Mouse (Mus musculus) intestine, embryonic 15.5 days (tissue): Measurements from ENCODE around the gene Stpg1. TPM values are rescaled to one million over a fixed set of nuclear protein-coding genes. Genes with fewer than 3 reads are reported as not detected.
A peak's percentile ranks its signal among the peaks of the same experiment; 100 is the strongest.

Experiments
- ATAC-seq: fragments of 200-750 bp; cut with Nextera tagmentation; 2 replicates; pipeline ENCODE4 v1.8.0; 2017; ENCODE audit warnings: moderate TSS enrichment, moderate library complexity
- H3K27ac ChIP-seq: fragments of 300-500 bp; sonication (generic); 2 replicates; pipeline ENCODE4 v1.5.1; 2015; ENCODE audit warnings: mild to moderate bottlenecking, inconsistent platforms
- H3K27me3 ChIP-seq: fragments of 300-500 bp; sonication (generic); replicated peaks from 2 replicates; pipeline ENCODE4 v1.6.1; 2015; ENCODE audit warnings: inconsistent platforms
- H3K36me3 ChIP-seq: fragments of 300-500 bp; sonication (generic); 2 replicates; pipeline ENCODE4 v1.6.1; 2015; ENCODE audit warnings: inconsistent platforms
- H3K4me1 ChIP-seq: fragments of 300-500 bp; sonication (generic); replicated peaks from 2 replicates; pipeline ENCODE4 v1.6.1; 2015; ENCODE audit warnings: inconsistent platforms
- H3K4me2 ChIP-seq: fragments of 300-500 bp; sonication (generic); replicated peaks from 2 replicates; pipeline ENCODE4 v1.6.1; 2015; ENCODE audit warnings: mild to moderate bottlenecking, inconsistent platforms
- H3K4me3 ChIP-seq: fragments of 300-500 bp; sonication (generic); replicated peaks from 2 replicates; pipeline ENCODE4 v1.5.1; 2015; ENCODE audit warnings: inconsistent platforms
- H3K9ac ChIP-seq: fragments of 300-500 bp; sonication (generic); 2 replicates; pipeline ENCODE4 v1.6.1; 2015; ENCODE audit warnings: inconsistent platforms
- H3K9me3 ChIP-seq: fragments of 300-500 bp; sonication (generic); 2 replicates; pipeline ENCODE4 v1.6.1; 2016; ENCODE audit warnings: inconsistent platforms
- WGBS: fragments of 180-500 bp; shearing (Covaris S2); methylation state at CpG from one replicate; pipeline ENCODE4 v1.1.7; 2015; 5-methylcytosine and 5-hydroxymethylcytosine counted together
- polyA plus RNA-seq: library from polyadenylated mRNA; unstranded; fragments of >200 nt; fragmentation: Nextera tagmentation; extraction: Ambion mirVana; gene quantifications from 2 replicates; pipeline ENCODE4 v1.2.1, GENCODE M21; 2015

Stpg1 gene
- polyA plus RNA-seq, 1 experiment from 2014 or later = 0.30 TPM

DNA sequence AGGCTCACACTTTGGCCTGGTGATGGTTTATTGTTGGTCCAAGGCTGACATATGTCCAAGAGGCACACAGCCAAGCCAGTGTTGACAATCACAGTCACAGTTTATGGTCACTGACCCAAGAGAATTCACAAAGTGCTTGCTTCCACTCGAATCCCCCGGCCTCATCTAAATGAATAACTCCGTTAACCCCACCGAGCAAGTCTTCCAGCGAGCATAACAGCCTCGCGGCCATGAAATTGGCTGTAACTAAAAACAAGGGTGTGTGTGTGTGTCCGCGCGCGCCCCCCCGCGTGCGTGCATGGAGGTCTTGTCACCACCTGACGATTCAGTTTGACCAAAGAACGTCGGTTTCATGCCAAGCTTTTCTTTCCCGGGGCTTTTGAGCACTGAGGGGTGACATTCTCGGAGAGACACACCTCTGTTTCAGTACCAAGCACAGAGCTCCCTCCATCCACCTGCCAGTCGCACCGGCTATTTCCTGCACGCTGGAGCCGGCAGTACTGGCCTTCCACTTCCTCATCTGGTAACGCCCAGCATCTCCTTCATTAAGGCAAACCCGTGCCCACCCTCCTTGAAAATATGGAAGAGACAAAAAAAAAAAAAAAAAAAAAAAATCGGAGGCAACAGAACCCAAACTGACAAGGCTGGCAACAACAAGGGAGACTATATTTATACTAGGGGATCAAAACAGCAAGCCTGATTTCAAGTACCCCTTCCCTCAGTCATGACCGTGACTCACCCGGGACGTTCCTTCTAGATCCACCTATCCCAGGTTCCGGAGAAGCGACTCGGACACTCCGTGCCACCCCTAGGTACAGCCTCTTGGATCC is 684 bp upstream of the Stpg1 start:
- H3K4me1 ChIP-seq = peaks cover 13% of the 10 kb centered on the region
- H3K27ac ChIP-seq = peak overlapping the region; percentile 66
- H3K36me3 ChIP-seq = no peaks in the 10 kb centered on the region; the same call in 1 of the 2 replicates
- H3K4me2 ChIP-seq = peak overlapping the region; percentile 94
- peak overlapping the region; percentile 42 for H3K9ac ChIP-seq
- peak; percentile 56 for ATAC-seq
- peak overlapping the region; percentile 72 for H3K4me3 ChIP-seq
- no peaks in the 10 kb centered on the region for H3K27me3 ChIP-seq
- under 1% methylated on average over 33 of the region's 33 CpGs for WGBS
- no peaks in the 10 kb centered on the region for H3K9me3 ChIP-seq

- WGBS = 10% methylated on average over 9 of the region's 9 CpGs
- no peak overlapping the region for H3K27ac ChIP-seq
- ATAC-seq = no peak
These were observed 804 bp downstream of the Stpg1 start for GRCm38 (mm10) chr4:135495397-135495791.

GRCm38 (mm10) chr4:135495810-135496209 is 1.2 kb downstream of the Stpg1 start:
- Histone ChIP-seq H3K4me3 (no peak overlapping the region), H3K4me2 (peak overlapping the region; percentile 94; the same call in 1 of the 2 replicates), H3K9me3 (no peaks in the 10 kb centered on the region), H3K4me1 (peaks cover 13% of the 10 kb centered on the region), H3K36me3 (no peaks in the 10 kb centered on the region), H3K9ac (no peak overlapping the region), H3K27ac (no peak overlapping the region), H3K27me3 (no peaks in the 10 kb centered on the region)
- WGBS = 21% methylated on average over 18 of the region's 18 CpGs
- ATAC-seq = no peak

More at GRCm38 (mm10) chr4:135495397-135495791, 804 bp downstream of the Stpg1 start:
- no peaks in the 10 kb centered on the region for H3K36me3 ChIP-seq
- peak overlapping the region; percentile 72 for H3K4me3 ChIP-seq
- no peaks in the 10 kb centered on the region for H3K9me3 ChIP-seq
- peaks cover 13% of the 10 kb centered on the region for H3K4me1 ChIP-seq
- H3K4me2 ChIP-seq = peak overlapping the region; percentile 94
- no peak overlapping the region for H3K9ac ChIP-seq
- H3K27me3 ChIP-seq = no peaks in the 10 kb centered on the region

DNA sequence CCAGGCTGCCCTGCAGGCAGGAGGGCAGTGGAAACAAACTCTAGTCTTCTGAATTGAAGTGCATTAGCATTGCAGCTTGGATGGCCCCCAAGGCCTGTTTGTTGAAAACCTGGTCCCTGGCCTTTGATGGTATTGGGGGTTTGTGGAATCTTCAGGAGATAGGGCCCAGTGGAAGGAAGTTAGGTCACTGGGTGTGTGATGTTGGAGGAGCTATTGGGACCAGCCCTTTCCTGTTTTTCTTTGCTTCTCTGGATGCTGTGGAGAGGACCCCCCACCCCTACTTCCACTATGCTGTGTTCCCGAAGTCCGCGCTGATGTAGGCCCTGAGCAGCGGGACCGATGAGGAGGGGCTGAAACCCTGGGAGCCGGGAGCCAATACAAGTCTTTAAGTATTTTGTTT is 3.5 kb downstream of the Stpg1 start:
- no peaks in the 10 kb centered on the region for H3K9me3 ChIP-seq

DNA sequence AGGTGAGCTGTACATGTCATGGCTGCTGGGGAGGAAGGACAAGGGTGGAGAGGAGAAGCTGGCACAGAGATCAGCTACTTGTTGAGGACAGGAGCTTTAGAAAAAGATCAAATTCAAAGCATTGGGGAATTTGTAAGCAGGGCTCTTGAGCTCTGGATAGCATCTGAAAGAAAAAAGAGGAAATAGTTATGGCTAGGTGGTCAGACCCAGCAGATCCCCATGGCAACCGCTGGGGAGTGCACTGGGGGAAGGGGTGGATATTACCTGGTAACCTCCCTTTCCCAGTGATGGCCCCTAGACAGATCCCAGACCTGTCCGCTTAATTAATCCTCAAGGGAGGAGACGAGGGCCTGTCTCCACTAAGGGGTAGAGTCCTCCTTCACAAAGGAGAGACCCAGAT is 5.2 kb downstream of the Stpg1 start:
- Histone ChIP-seq H3K27me3 (no peaks in the 10 kb centered on the region), H3K9me3 (no peaks in the 10 kb centered on the region), H3K4me1 (peaks cover 6% of the 10 kb centered on the region), H3K9ac (no peak overlapping the region), H3K4me3 (no peak overlapping the region), H3K4me2 (no peak overlapping the region), H3K36me3 (no peaks in the 10 kb centered on the region), H3K27ac (no peak overlapping the region)
- ATAC-seq = no peak
- 73% methylated on average over 3 of the region's 3 CpGs for WGBS

More for the DNA sequence above, 3.5 kb downstream of the Stpg1 start:
- Histone ChIP-seq H3K9ac (no peak overlapping the region), H3K27me3 (no peaks in the 10 kb centered on the region), H3K36me3 (no peaks in the 10 kb centered on the region), H3K4me3 (no peak overlapping the region), H3K4me2 (no peak overlapping the region), H3K4me1 (peaks cover 13% of the 10 kb centered on the region), H3K27ac (no peak overlapping the region)
- 80% methylated on average over 6 of the region's 6 CpGs for WGBS
- ATAC-seq = no peak

GRCm38 (mm10) chr4:135501587-135501986 is 7.0 kb downstream of the Stpg1 start:
- Histone ChIP-seq H3K27me3 (no peaks in the 10 kb centered on the region), H3K9me3 (no peaks in the 10 kb centered on the region), H3K4me1 (no peaks in the 10 kb centered on the region), H3K4me3 (no peak overlapping the region), H3K36me3 (no peaks in the 10 kb centered on the region), H3K4me2 (no peak overlapping the region), H3K9ac (no peak overlapping the region), H3K27ac (no peak overlapping the region)
- 46% methylated on average over 4 of the region's 4 CpGs for WGBS
- no peak for ATAC-seq

DNA sequence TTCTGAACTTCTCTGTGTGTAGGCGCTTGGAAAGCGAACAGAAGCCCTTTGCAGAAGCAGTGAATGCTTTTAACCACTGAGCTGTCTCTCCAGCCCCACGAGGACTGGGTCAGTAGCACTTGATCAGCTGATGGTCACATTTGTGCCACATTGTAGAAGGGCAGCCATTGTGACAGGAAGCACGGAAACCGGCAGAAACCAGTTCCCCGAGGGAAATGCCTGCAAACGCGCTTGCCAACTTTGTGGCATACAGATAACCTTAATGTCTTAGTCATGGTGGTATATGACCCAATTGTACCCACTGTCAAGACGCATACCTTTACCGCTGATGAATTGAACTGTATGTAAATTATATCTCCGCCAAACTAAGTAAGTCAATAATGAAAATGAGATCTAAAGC is 11.2 kb downstream of the Stpg1 start:
- Histone ChIP-seq H3K4me1 (peaks cover 2% of the 10 kb centered on the region; the same call in 1 of the 2 replicates), H3K36me3 (no peaks in the 10 kb centered on the region), H3K27me3 (no peaks in the 10 kb centered on the region), H3K27ac (no peak overlapping the region), H3K4me3 (no peak overlapping the region), H3K4me2 (no peak overlapping the region), H3K9me3 (no peaks in the 10 kb centered on the region), H3K9ac (no peak overlapping the region)
- ATAC-seq = no peak
- WGBS = 79% methylated on average over 11 of the region's 11 CpGs

DNA sequence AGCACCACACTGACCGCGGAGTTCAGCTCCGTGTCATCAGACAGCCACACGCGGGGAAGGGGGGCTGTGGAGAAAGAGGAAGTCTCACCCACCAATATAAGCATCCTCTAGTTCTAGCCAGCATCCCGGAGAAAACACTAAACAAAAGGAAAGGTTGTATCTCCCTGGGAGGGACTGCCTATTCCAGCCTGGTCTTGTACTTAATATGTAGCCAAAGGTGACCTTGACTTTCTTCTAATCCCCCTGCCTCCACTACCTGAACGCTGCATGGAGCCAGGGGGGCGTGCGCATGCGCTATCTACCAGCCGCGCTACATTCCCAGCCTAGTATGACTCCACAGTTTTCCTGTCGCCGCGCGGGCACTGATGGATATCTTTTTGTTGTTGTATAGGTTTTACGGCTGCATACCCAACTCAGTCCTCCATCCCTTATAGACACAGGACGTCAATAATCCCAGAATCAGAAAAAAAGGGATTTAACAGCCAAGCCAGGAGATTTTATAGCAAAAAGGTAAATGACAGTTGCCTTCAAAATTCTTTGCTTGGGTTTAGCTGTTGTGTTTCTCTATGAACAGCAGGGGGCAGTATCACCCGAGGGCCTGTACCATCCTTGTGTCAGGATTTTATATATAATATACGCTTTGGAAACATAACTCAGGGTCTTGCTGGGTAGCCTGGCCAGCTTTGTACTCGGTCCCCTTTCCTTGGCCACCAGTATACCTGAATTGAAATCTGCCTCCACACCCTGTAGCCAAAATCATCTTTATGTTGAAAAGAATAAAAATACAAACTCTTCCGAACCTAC is 13.2 kb downstream of the Stpg1 start:
- H3K36me3 ChIP-seq = no peaks in the 10 kb centered on the region
- 0 out of 2 replicates have a peak overlapping the region, but pooled peaks have one; percentile 2 for H3K9ac ChIP-seq
- peak overlapping the region; percentile 2 for H3K4me3 ChIP-seq
- ATAC-seq = peak; percentile 43; the same call in 1 of the 2 replicates
- peak overlapping the region; percentile 54 for H3K4me2 ChIP-seq
- H3K27ac ChIP-seq = no peak overlapping the region
- no peaks in the 10 kb centered on the region for H3K27me3 ChIP-seq
- peaks cover 2% of the 10 kb centered on the region; the same call in 1 of the 2 replicates for H3K4me1 ChIP-seq
- H3K9me3 ChIP-seq = no peaks in the 10 kb centered on the region
- WGBS = 9% methylated on average over 22 of the region's 22 CpGs

DNA sequence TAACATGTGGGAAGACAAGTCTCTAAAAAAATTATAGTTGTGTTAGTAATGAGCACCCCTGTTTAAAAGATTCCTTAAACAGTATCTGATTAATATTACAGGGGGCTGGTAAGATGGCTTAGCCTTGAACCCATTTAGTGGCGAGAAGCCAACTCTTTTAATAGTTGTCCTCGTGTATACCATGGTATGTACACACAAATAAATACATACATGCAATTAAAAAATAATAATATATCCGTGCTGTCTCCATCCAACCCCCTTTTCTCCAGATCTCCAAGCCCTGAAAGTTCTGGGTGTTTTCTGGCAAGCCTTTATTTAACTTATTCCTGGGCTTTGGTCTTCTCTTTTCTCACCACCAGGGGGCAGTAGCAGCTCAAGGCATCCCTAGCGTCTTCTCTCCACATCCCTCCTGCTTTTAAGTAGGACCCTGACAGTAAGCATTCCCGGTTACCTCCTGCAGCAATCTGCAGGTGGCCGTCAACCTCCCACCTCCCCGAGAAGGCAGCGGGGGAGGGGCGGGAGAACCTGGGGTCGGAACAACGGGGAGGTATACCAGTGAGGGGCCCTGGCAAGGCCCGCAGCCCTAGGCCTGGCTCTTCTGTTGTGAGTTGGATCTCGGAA is 13.9 kb downstream of the Stpg1 start:
- WGBS = 14% methylated on average over 13 of the region's 13 CpGs
- H3K27ac ChIP-seq = no peak overlapping the region
- peaks cover 2% of the 10 kb centered on the region; the same call in 1 of the 2 replicates for H3K4me1 ChIP-seq
- peak; percentile 57 for ATAC-seq
- H3K4me3 ChIP-seq = no peak overlapping the region
- no peaks in the 10 kb centered on the region for H3K9me3 ChIP-seq
- H3K36me3 ChIP-seq = no peaks in the 10 kb centered on the region
- peak overlapping the region; percentile 49 for H3K4me2 ChIP-seq
- H3K27me3 ChIP-seq = no peaks in the 10 kb centered on the region
- no peak overlapping the region for H3K9ac ChIP-seq

GRCm38 (mm10) chr4:135509515-135509914 is 14.9 kb downstream of the Stpg1 start:
- no peak overlapping the region for H3K9ac ChIP-seq
- H3K4me1 ChIP-seq = peaks cover 2% of the 10 kb centered on the region; the same call in 1 of the 2 replicates
- H3K27me3 ChIP-seq = no peaks in the 10 kb centered on the region
- no peak overlapping the region for H3K4me2 ChIP-seq
- no peaks in the 10 kb centered on the region for H3K36me3 ChIP-seq
- no peak for ATAC-seq
- H3K4me3 ChIP-seq = no peak overlapping the region
- no peaks in the 10 kb centered on the region for H3K9me3 ChIP-seq
- H3K27ac ChIP-seq = no peak overlapping the region
- WGBS = 51% methylated on average over 12 of the region's 12 CpGs

DNA sequence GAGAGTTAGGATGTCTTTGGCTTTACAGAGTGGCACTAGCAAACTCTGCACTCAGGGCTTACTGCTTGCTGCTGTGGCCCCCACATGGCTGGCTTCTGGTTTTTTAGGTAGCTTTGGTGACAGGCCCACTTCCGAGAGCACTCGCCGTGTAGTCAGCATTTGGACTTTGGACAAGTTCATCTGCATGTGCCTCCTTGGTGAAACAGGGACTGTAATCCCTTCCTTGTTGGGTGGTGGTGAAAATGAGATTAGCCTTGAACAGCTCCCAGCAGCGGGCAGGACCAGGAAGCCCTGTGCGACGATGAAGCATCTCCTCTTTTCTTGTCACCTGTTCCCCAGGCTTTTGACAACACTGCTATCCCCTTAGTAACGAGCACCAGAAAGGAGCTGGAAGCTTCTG is 19.3 kb downstream of the Stpg1 start:
- peak; percentile 49; the same call in 1 of the 2 replicates for ATAC-seq

GRCm38 (mm10) chr4:135514925-135515324 is 20.3 kb downstream of the Stpg1 start:
- Histone ChIP-seq H3K4me2 (no peak overlapping the region), H3K27ac (no peak overlapping the region), H3K9me3 (no peaks in the 10 kb centered on the region), H3K9ac (no peak overlapping the region), H3K4me1 (0 out of 2 replicates have a peak, but pooled peaks cover 3% of the 10 kb centered on the region), H3K4me3 (no peak overlapping the region), H3K27me3 (no peaks in the 10 kb centered on the region), H3K36me3 (no peaks in the 10 kb centered on the region)
- no peak for ATAC-seq
- WGBS = 75% methylated on average over 14 of the region's 14 CpGs

More for the DNA sequence above, 19.3 kb downstream of the Stpg1 start:
- Histone ChIP-seq H3K4me1 (0 out of 2 replicates have a peak, but pooled peaks cover 5% of the 10 kb centered on the region), H3K27me3 (no peaks in the 10 kb centered on the region), H3K9ac (no peak overlapping the region), H3K27ac (peak overlapping the region; percentile 18; the same call in 1 of the 2 replicates), H3K4me3 (no peak overlapping the region), H3K4me2 (0 out of 2 replicates have a peak overlapping the region, but pooled peaks have one; percentile 3), H3K36me3 (no peaks in the 10 kb centered on the region), H3K9me3 (no peaks in the 10 kb centered on the region)
- WGBS = 59% methylated on average over 7 of the region's 7 CpGs
